Mouse (Mus musculus) CD4-positive, CD25-positive, alpha-beta regulatory T cell, adult 9 weeks (primary cell): ENCODE results near the gene Ntn4. TPM values are rescaled to one million over a fixed set of nuclear protein-coding genes. Genes with fewer than 3 reads are reported as not detected.

ENCODE experiments used
- polyA plus RNA-seq: library from polyadenylated mRNA; unstranded; fragments of 100-300 nt; shearing (Covaris generic); gene quantifications from one replicate; pipeline ENCODE4 v1.2.1, GENCODE M21; 2017

Ntn4 gene
- polyA plus RNA-seq: 1.5 TPM

DNA sequence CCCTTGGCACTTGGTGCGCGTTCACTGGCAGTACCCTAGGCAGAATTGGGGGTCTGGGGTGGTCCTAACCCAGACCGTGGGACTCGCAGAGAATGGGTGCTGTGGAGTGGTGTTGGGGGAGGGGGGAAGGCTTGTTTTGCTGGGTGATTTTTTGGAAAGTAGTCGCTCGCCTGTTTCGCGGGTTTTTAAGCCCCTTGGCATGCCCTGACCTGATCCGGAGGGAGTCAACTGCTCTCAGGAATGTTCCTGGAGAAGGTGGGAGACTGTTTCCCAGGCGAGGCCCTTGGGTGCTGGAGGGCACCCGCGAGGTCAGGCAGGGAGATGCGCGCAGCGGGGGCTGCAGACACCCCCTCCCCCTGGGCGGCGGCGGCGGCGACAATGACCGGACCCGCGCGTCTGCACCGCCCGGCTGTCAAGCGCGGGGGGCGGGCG, at the start of gene Ntn4:
TSS of gene Ntn4 (plus strand) at position 161 of the 432 bp plus-strand sequence.

Other genes with a start within 250 kb of the Ntn4 start
- 322 TPM for gene Lta4h, start 187.3 kb upstream of the Ntn4 start, polyA plus RNA-seq
- gene Hal, start 151.9 kb upstream of the Ntn4 start, polyA plus RNA-seq: 0.17 TPM
- gene Amdhd1, start 100.6 kb upstream of the Ntn4 start, polyA plus RNA-seq: 0.33 TPM
- gene Ccdc38, start 100.0 kb upstream of the Ntn4 start, polyA plus RNA-seq: 1.8 TPM
- 38.7 TPM for gene Snrpf, start 51.0 kb upstream of the Ntn4 start, polyA plus RNA-seq
- not detected for gene Usp44, start 190.9 kb downstream of the Ntn4 start, polyA plus RNA-seq